Mouse (Mus musculus): ENCODE data around the gene Olfr507.
"Not testable (repeated sequence)": the region's sequence is repeated elsewhere in the genome, so short reads cannot be mapped to it uniquely, and the experiment has no call there.

The Olfr507 gene

DNA sequence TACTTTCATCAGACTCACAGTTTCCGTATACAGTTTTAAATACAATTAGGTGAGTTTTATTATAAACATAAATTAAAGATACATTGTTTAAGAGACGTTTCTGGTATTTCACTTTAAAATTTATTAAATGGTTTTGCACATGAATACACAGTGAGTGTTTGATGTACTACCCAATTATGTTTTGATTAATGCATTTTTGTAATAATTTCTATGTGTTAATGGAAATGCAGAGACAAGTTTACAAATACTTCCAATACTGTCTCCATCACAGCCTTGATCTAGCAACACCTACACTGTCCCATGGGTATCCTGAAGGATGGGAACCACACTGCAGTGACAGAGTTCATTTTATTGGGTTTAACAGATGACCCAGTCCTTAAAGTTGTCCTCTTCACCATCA, at the start of gene Olfr507:
Gene Olfr507, plus strand, starts transcription at position 301 of the 400 bp plus-strand sequence.
- no peak for DNase-seq (ENCODE audit: low read depth)

DNA sequence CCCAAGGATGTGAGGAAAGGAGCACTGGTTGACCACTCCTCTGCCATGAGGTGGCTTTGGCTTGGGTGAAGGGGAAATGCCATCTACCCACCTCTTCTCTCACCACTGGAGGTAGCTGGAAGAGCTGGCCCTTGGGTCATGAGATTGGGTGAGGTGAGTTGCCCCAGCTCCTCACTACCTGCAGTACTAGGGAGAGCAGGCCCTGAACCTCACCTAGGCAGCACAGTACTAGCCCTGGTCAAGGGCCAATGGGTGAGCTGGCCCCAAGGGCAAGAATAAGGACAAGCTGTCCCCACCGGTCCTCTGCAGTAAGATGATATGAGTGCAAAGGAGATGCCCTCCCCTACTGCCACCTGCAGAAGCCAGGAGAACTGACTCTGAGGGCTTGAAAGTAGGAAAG, 31.8 kb upstream of the Olfr507 start:
- DNase-seq (ENCODE audit: low read depth), result no peak

DNA sequence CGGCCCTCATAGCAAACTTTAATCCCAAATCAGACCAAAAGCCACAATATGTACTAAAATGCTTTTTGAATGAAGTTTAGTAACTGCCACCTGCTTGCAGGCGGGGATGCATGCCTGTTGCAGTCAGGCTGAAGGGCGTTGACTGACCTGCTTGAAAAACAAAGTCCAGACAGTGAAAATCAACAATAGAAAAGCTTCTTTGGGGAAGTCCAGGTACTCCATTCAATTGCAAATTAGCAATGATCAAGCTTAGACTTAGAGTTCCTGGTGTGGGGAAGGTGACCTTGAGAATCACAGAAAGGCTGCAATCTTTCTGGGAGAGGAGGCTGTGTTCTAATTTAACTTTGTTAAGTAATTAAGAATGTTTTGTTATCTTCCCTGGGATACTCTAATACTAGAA, 19.7 kb upstream of the Olfr507 start:
- DNase-seq (ENCODE audit: low read depth), result not testable (repeated sequence)

DNA sequence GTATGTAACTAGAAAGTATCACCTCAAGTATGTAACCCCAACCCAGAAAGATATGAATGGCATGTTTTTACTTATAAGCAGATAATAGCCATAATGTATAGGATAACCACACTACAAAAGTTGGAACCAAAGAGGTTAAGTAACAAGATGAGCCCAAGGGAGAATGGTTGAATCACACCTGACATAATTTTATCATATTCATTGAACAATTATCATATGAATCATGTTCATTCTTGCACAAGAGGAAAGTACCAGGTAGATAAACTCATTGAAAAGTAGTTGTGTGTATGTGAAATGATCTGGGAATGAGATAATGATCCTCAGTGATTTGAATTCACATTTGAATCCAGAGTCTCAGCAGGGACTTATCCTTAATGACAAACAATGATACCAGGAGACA, 11.1 kb upstream of the Olfr507 start, which contains the start of gene Olfr506:
Gene Olfr506, plus strand, starts transcription at position 301 of the 400 bp plus-strand sequence.
- no peak for DNase-seq (ENCODE audit: low read depth)

DNA sequence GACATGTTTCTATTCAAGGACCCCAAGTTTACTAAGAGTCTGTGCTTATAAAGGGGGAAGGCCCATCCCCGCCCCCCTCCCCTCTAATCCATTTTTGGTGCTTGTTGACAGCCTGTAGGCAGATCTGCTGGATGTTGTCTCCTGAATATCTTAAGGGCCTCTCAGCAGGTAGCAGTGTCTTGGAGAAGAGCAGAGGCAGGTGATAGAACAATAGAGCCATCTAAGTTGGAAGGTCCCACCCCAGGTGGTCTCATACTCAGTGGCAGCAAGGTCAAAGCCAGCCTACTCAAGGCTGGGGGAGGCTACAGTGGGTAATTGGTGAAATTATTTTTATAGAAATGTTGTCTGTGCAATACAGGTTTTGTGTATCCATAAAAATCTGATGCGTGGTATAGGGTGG, 7.5 kb upstream of the Olfr507 start:
- no peak for DNase-seq (ENCODE audit: low read depth)

DNA sequence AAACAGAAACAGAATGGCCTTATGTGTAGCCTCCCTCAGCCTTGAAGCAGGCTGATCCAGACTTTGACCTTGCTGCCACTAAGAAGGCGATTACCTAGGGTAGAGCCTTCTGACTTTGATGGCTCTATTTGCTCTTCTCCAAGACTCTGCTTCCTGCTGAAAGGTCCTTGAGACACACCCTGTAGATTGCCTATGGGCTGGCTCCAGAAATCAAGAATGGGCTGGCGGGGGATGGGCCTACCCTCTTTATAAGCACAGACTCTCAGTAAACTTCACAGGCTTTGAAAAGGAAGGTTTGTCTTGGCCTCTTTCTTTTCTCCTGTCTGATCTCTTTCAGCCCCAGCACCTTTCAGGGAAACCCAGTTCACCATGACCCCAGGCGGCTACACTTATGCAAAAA, 4.8 kb upstream of the Olfr507 start:
- DNase-seq (ENCODE audit: low read depth), result not testable (repeated sequence)

DNA sequence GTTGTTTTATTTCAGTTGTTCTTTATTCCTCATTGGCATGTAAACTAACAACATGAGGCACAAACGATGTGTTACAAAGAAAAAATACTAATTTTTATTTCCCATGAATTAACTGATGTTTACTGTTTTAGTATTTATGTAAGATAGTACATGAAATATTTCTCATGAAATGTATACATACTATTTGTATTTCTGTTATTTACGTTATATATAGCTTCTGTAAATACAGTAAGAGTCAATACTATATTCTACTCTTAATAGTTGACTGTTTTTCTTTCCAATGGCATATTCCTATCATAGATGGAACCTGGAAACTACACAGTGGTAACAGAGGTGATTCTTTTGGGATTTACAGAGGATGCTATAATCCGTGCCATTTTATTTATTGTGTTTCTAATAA, 8.1 kb downstream of the Olfr507 start, which contains the start of gene Olfr508:
Gene Olfr508, plus strand, starts transcription at position 301 of the 400 bp plus-strand sequence.
- no peak for DNase-seq (ENCODE audit: low read depth)

DNA sequence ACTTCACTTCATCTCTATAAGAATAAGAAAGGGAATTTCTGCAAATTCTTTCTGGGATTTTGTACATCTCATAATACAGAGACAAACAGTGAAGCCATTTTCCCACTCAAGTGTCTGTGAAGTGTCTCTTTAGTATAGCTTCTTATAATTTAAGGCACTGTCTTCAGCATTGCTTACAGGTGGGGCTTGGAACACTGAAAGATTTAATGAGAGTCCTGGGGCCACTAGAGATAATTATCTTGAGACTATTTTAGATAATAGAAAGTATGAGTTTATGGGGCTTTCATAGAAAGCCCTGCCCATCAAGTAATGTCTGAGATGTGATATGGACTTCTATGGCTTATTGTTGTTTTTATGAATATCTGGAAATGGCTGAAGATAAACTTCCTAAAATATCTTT, 30.2 kb downstream of the Olfr507 start, which contains the start of gene Olfr509:
Gene Olfr509, minus strand, starts transcription at position 101 of the 400 bp plus-strand sequence.
- no peak for DNase-seq (ENCODE audit: low read depth)

DNA sequence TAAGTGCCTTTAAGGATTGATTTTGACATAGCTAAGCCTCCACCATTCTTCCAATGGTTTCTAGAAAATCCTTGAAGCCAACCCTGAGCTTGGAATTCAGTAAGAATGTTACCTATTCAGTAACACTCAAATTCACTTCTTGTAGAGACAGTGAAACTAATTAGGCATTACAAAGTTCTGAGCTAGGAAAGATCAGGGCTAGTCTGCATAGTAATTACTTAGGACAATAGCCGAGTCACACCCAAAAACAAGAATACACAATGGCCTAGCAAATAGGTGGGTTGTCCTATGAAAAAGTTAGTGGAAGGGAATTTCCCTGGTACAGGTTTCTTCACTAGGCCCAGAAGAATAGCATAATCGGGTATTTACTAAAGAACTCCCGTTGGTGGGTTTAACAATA, 40.8 kb downstream of the Olfr507 start:
- DNase-seq (ENCODE audit: low read depth), result no peak

DNA sequence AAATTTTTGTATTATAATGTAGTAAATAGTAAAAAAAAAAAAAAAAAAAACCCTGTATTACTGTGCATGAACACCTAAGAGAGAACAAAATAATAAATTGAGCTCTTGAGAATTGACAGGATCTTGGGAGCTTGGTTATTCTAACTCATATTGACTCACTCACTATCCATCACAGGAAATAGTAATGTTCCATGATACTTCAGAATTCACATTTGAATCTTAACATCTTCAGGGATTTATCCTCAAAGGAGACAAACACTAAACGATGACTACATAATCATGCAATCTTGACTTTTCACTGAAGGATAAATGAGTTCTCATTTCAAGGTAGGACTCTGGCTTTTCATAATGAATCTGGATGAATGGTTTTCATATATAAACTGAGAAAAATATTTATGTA, 44.5 kb downstream of the Olfr507 start, which contains the start of gene Olfr510:
Gene Olfr510, plus strand, starts transcription at position 301 of the 400 bp plus-strand sequence.
- no peak for DNase-seq (ENCODE audit: low read depth)

DNA sequence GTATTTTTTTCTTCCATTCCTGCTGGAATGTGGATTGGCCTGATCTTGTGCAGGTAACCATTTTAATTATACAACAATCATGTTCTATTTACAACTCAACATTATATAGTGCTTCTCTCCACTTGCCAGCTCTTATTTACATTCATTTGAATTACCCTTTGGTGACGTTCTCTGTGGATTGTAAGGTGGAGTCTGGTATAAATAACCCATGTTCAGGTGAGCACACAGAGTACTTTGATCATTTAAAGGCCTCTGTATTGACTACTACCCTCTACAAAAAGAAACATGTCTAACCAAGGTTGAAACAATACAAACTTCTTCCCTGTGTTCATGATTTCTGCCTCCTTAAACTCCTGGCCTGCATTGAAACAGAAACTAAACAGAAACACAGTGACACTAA, 49.4 kb downstream of the Olfr507 start:
- DNase-seq (ENCODE audit: low read depth), result no peak
